Mouse (Mus musculus) mesoderm, embryonic 11.5 days (tissue): ENCODE results near the gene Zfp784.

Experiments used
- DNase-seq: peaks from one replicate; pipeline ENCODE4 v3.0.0-alpha.2; 2012; ENCODE audit warnings: low read depth, low spot score

Zfp784 gene

DNA sequence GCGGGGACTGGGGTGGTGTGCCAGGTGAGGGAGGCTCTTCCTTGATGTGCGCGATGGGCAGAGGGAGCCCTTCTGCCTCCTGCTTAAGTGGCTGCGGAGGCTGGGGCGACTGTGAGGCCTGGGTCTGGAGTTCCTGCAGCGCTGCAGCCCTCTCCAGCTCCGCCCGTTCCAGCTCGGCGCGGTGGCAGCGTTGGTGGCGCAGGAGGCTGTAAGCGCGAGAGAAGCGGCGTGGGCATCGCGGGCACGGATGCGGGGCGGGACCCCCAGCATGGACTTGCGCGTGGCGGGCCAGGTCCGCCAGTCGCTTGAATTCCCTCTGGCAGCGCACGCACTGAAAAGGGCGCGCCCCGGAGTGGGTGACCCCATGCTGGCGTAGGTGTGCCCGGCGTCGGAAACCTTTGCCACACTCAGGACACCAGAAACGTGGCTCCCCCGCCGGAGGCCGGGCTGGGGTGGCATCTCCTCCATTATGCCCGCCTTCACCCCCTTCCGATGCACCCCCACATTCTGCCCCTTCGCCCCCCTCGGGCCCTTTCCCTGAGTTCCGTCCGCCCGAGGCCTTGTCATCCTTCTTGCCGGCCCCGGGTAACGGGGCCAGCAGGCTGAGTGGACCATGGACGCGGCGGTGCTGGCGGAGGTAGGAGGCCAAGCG lies 44.8 kb downstream of the Zfp784 start:
- no peak for DNase-seq

DNA sequence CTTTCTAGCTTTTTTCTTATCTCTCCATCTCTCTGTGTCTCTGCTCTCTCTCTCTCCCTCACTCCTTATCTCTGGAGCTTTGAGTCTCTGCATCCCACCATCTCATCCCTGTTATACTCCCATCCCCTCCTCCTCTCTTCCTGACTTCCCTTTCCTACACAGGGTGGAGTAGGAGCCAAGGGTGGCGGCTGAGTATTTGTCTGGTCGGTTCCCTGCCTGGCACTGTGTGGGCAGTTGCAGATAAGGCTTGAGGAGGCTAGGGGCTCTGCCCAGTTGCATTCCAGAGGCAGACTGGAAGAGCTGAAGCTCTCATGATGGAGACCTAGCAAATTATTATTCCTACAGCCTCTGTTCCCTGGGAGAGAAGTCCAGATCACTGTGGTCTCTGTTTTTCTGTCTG lies 50.0 kb downstream of the Zfp784 start:
- DNase-seq = no peak
